Mouse (Mus musculus) megakaryocyte, embryonic 14.5 days (primary cell): ENCODE measurements around the gene Bclaf1. TPM values are rescaled to one million over a fixed set of nuclear protein-coding genes. Genes with fewer than 3 reads are reported as not detected.

ENCODE experiments used
- H3K27me3 ChIP-seq: replicated peaks from 2 replicates; pipeline ENCODE3; 2012; ENCODE audit warnings: inconsistent platforms
- H3K36me3 ChIP-seq: replicated peaks from 2 replicates; pipeline ENCODE3; 2012; ENCODE audit warnings: low read length, inconsistent platforms, mixed read lengths
- H3K4me1 ChIP-seq: 2 replicates; pipeline ENCODE4 v1.6.1; 2012; ENCODE audit warnings: inconsistent platforms
- H3K4me3 ChIP-seq: replicated peaks from 2 replicates; pipeline ENCODE3; 2012; ENCODE audit warnings: moderate library complexity, mild to moderate bottlenecking, inconsistent platforms
- H3K9me3 ChIP-seq: 2 replicates; pipeline ENCODE4 v1.6.1; 2012; ENCODE audit warnings: inconsistent platforms
- FLI1 ChIP-seq: IDR thresholded peaks from 2 replicates; pipeline ENCODE4 v1.6.1; 2012; ENCODE audit warnings: low read length, inconsistent platforms, mixed read lengths
- GATA1 ChIP-seq: IDR thresholded peaks from 3 replicates; pipeline ENCODE4 v1.6.1; 2012; ENCODE audit warnings: mixed read lengths, low read length, inconsistent platforms, borderline replicate concordance
- polyA plus RNA-seq: library from polyadenylated mRNA; stranded (reverse); fragments of >175 nt; gene quantifications from 2 replicates; pipeline ENCODE4 v1.2.3, GENCODE M21; 2012; ENCODE audit warnings: low replicate concordance; ENCODE audit not compliant: insufficient read depth

Bclaf1 gene
- polyA plus RNA-seq: 1.00 and 9.9 TPM in 2 replicates

- H3K27me3 ChIP-seq: no peaks in the 10 kb centered on the region
- peak within 1 kb of the TSS; percentile 99 for H3K4me3 ChIP-seq
- peaks cover 24% of the 10 kb centered on the region for H3K4me1 ChIP-seq
- H3K36me3 ChIP-seq: peaks cover 5% of the 10 kb centered on the region
- TF ChIP-seq FLI1 (peak; percentile 10; the same call in 1 of the 2 replicates), GATA1 (no peak)
- H3K9me3 ChIP-seq: no peaks in the 10 kb centered on the region
Observed at GRCm38 (mm10) chr10:20311918-20312735, at the start of gene Bclaf1. TSS of gene Bclaf1 (plus strand) at chr10:20312469.

- no peaks in the 10 kb centered on the region for H3K4me1 ChIP-seq
- TF ChIP-seq GATA1 (no peak), FLI1 (no peak)
- H3K4me3 ChIP-seq: no peak overlapping the region
- H3K36me3 ChIP-seq: peaks cover 45% of the 10 kb centered on the region
- H3K9me3 ChIP-seq: no peaks in the 10 kb centered on the region
- no peaks in the 10 kb centered on the region for H3K27me3 ChIP-seq
Observed at GRCm38 (mm10) chr10:20262896-20263295, 49.4 kb upstream of the Bclaf1 start.

GRCm38 (mm10) chr10:20264479-20264878 is 47.8 kb upstream of the Bclaf1 start:
- TF ChIP-seq GATA1 (no peak), FLI1 (no peak)
- Histone ChIP-seq H3K4me1 (no peaks in the 10 kb centered on the region), H3K27me3 (no peaks in the 10 kb centered on the region), H3K4me3 (no peak overlapping the region), H3K36me3 (peaks cover 59% of the 10 kb centered on the region), H3K9me3 (no peaks in the 10 kb centered on the region)

- H3K36me3 ChIP-seq: peaks cover 69% of the 10 kb centered on the region
- no peaks in the 10 kb centered on the region for H3K27me3 ChIP-seq
- H3K4me3 ChIP-seq: no peak overlapping the region
- H3K9me3 ChIP-seq: peaks cover 5% of the 10 kb centered on the region
- TF ChIP-seq GATA1 (no peak), FLI1 (no peak)
- peaks cover 11% of the 10 kb centered on the region for H3K4me1 ChIP-seq
Observed at GRCm38 (mm10) chr10:20267032-20267431, 45.2 kb upstream of the Bclaf1 start.

- H3K27me3 ChIP-seq: no peaks in the 10 kb centered on the region
- peaks cover 84% of the 10 kb centered on the region for H3K36me3 ChIP-seq
- H3K4me3 ChIP-seq: no peak overlapping the region
- peaks cover 10% of the 10 kb centered on the region for H3K9me3 ChIP-seq
- TF ChIP-seq GATA1 (no peak), FLI1 (no peak)
- H3K4me1 ChIP-seq: peaks cover 28% of the 10 kb centered on the region
Observed at GRCm38 (mm10) chr10:20268945-20269344, 43.3 kb upstream of the Bclaf1 start.

- H3K36me3 ChIP-seq: peaks cover 94% of the 10 kb centered on the region
- peaks cover 41% of the 10 kb centered on the region for H3K4me1 ChIP-seq
- peaks cover 10% of the 10 kb centered on the region for H3K9me3 ChIP-seq
- H3K4me3 ChIP-seq: no peak overlapping the region
- no peak for TF ChIP-seq FLI1
- TF ChIP-seq GATA1: no peak
- H3K27me3 ChIP-seq: no peaks in the 10 kb centered on the region
Observed at GRCm38 (mm10) chr10:20272380-20272779, 39.9 kb upstream of the Bclaf1 start.

GRCm38 (mm10) chr10:20273278-20273677 is 39.0 kb upstream of the Bclaf1 start:
- TF ChIP-seq FLI1 (no peak), GATA1 (no peak)
- H3K9me3 ChIP-seq: peaks cover 10% of the 10 kb centered on the region
- peaks cover 94% of the 10 kb centered on the region for H3K36me3 ChIP-seq
- peaks cover 41% of the 10 kb centered on the region for H3K4me1 ChIP-seq
- no peaks in the 10 kb centered on the region for H3K27me3 ChIP-seq
- peak overlapping the region; percentile 69 for H3K4me3 ChIP-seq

- Histone ChIP-seq H3K36me3 (peaks cover 95% of the 10 kb centered on the region), H3K4me3 (no peak overlapping the region), H3K9me3 (peaks cover 10% of the 10 kb centered on the region), H3K4me1 (peaks cover 45% of the 10 kb centered on the region), H3K27me3 (no peaks in the 10 kb centered on the region)
- no peak for TF ChIP-seq GATA1
- TF ChIP-seq FLI1: no peak
Observed at GRCm38 (mm10) chr10:20274022-20274421, 38.2 kb upstream of the Bclaf1 start.

- H3K27me3 ChIP-seq: no peaks in the 10 kb centered on the region
- H3K36me3 ChIP-seq: peaks cover 54% of the 10 kb centered on the region
- TF ChIP-seq FLI1: no peak
- no peak for TF ChIP-seq GATA1
- peaks cover 59% of the 10 kb centered on the region for H3K4me1 ChIP-seq
- H3K4me3 ChIP-seq: no peak overlapping the region
- H3K9me3 ChIP-seq: no peaks in the 10 kb centered on the region
Observed at GRCm38 (mm10) chr10:20281456-20281855, 30.8 kb upstream of the Bclaf1 start.

GRCm38 (mm10) chr10:20285289-20285975 is 26.8 kb upstream of the Bclaf1 start:
- peak overlapping the region; percentile 23 for H3K4me3 ChIP-seq
- H3K9me3 ChIP-seq: no peaks in the 10 kb centered on the region
- TF ChIP-seq FLI1 (no peak), GATA1 (no peak)
- peaks cover 77% of the 10 kb centered on the region for H3K4me1 ChIP-seq
- no peaks in the 10 kb centered on the region for H3K27me3 ChIP-seq
- peaks cover 15% of the 10 kb centered on the region for H3K36me3 ChIP-seq
